Mouse (Mus musculus): Measurements from ENCODE around the gene Nmnat1.

Nmnat1 gene

DNA sequence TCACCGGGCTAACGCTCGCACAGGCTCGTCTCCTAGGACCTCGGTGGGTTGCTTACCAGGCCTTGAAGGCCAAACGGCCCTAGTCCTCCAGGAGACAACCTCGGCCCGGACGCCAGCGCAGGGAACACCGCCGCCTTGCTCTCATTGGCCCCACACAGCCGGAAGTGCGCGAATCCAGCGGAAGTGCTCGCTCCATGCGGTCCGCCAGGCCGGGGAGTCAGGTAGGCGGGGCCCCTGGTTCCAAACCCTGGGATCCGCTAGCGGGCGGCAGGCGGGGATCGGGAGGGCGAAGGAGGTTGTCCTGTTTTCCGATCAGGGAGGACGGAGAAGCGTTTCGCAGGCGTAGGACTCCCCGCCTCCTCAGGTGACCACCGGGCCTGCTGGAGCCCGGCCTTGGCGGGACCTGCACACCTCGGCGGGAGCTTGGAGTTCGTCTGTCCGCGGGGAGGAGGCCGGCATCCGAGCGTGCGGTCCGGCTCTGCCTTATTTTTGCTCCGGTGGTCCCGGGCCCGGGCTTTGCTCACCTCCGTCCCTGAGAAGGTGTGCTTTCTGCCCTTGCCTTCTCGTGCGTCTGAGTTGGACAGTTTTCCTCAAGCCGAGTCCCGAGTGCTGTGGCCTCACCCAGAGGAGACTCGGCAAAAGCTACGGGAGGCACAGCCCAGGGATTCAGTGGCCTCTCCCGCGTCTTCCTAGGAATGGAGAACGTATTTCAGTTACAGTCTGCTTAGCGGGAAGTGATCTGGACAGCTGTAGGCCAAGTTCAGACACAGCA is at the start of gene Nmnat1, which contains the start of gene Lzic:
Gene Nmnat1 (minus strand): TSS at position 150 of the 772 bp plus-strand sequence.
Gene Lzic (plus strand): TSS at position 177 of the 772 bp plus-strand sequence.
- peak; percentile 82 for DNase-seq (ENCODE audit: low spot score)

DNA sequence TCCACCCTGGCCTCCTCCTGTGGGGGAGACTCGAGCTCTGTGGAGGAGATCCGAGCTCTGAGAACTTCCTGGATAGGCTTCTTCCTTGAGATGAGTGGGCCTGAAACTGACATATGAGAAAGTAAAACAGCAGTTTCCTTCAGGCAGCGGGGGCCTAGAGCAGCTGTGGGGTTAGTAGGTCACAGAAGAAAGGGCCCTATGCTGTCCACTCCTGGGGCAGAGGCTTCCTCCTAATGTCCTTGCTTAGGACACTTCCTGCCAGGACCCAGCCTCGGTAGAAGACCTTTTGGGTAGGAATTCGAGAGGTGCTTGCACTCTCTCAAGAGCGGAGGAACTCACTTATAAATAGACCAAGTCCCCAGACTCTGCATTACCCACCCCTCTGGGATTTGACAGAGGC is 44.7 kb upstream of the Nmnat1 start:
- DNase-seq (ENCODE audit: low spot score) = no peak

- DNase-seq (ENCODE audit: low spot score) = no peak
These were observed 42.8 kb upstream of the Nmnat1 start for GRCm38 (mm10) chr4:149527621-149528354.

DNA sequence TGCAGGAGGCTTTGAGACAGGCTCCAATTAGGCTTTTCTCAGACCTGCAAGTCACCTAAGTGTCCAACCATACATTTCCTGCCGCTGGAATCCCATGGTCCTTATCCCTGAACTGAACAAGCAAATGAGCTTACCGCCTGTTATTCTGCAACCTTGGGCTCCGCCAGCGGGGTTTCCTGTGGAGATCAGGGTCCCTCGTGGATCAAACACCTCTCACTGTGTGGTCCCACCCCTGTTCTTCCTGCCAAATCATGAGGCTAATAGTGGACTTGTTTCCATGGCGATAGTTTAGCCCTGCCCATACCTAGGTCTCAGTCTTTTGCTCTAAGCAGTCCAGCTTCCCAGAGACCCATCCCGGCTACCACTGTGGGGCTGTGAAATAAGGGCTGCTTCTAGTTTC is 41.3 kb upstream of the Nmnat1 start:
- DNase-seq (ENCODE audit: low spot score) = no peak

DNA sequence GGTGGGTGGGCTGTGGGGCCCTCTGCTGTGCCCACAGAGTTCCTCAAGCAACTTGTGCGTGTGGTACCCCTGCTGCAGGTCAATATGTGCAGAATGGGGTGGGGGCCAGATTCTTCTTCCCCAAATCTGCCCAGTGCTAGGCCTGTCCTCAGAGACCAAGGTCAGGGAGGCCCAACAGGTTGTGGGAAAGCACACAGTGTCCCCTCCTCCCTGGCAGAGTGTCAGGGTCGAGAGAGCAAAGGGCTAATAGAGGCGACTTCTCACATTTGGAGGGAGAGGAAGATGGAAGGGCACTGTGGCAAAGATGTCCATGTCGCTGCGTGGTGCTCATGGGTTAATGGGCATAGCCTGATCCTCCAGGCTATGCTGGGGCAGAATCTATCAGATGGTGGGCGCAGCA is 40.8 kb upstream of the Nmnat1 start:
- DNase-seq (ENCODE audit: low spot score) = no peak

DNA sequence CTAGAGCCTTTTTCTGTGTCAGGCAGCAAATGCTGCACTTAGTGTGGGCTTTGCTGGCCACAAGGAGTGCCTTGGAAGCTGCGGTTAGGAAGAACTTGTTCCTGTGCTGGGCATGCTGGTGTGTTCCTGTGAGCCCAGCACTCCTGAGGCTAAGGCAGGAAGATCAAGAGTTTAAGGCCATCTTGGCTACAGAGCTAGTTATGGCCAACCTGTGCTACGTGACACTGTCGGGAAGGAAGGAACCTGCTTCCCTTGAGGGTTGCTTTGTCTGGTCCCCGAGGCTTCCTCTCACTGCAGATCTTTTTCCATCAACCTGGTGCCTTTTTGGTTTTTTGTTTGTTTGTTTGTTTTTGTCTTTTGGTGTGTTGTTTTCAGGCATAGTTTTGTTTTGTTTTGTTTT is 40.2 kb upstream of the Nmnat1 start:
- DNase-seq (ENCODE audit: low spot score) = no peak

DNA sequence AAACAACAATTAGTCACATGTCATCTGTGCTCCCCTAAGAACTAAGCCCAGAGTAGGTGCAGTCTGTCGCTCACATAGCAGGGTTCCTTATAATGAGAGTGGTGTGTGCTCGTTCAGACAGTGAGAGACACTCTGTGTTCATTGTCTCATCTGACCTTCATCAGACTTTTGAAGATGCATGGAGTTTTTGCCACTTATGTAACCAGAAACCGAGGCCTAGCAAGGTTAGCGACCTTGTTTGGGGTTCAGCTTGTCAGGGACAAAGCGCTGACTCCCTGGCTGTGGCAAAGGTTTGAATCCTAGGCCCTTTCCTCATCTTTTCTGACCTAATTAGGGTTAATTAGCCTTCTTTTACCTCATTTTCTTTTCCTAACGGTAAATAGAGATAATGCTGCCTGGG is 39.0 kb upstream of the Nmnat1 start:
- no peak for DNase-seq (ENCODE audit: low spot score)

DNA sequence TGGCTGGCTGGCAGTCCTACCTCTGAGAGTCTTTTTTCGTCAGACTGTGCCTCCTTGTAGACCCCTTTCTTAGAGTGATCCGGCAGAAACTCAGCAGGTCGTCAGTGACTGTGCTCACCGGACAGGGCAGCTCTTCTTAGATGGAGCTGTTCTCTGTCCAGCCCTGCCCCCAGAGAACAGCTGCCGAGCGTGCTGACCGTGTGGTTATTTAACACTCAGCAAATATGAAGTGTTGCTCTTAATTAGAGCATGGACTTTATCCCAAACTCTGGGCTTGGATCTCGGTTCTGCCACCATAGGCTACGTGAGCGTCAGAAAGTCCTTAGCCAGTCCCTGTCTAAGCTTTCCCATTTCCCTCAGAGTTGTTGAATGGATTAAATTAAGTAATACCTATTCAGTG is 36.3 kb upstream of the Nmnat1 start:
- DNase-seq (ENCODE audit: low spot score) = no peak

DNA sequence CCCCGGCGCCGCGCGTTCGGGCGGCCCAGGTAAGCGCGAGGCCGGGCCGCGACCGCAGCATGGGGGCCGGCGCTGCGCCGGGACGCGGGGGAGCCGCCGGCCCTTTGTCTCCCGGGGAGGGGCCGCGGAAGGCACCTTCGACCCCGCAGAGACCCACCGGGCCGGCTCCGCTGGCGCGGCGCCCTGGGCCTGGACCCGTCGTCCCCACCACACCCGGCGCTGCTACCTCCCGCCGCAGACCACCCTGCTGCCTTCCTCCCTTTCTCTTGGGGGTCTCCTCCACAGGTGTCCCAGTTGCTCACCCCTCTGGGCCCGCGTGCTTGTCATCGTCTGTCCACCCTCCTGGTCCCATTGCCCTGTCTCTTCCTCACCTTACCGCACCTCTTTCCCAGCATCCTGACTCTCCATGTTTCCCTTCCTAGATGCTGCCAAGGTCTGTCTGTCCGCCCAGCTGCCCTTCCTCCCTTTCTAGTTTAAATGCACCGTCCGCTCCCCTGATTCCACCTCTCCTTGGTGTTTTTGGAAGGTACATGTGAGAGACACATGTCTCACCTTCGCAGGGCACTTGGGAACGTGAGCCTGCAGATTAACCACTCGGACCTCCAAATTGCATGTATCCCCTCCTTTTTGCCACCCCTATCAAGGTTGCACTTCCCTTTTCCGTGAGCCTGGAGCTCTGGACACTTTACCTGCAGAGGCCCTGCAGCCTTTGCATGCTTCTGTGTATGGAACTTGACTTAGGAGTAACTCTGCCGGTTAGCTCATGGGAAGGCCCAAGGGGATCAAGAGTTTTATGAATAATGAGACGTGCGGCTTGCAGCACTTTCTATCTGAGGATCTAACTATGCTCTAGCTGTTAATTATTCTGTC is 33.6 kb upstream of the Nmnat1 start:
- DNase-seq (ENCODE audit: low spot score) = no peak

- DNase-seq (ENCODE audit: low spot score) = peak; percentile 94
These were observed 32.9 kb upstream of the Nmnat1 start, which contains the start of gene Ctnnbip1 for GRCm38 (mm10) chr4:149517868-149518340. Ctnnbip1 (plus strand) TSS chr4:149518236.

GRCm38 (mm10) chr4:149515706-149516105 is 30.7 kb upstream of the Nmnat1 start:
- no peak for DNase-seq (ENCODE audit: low spot score)

DNA sequence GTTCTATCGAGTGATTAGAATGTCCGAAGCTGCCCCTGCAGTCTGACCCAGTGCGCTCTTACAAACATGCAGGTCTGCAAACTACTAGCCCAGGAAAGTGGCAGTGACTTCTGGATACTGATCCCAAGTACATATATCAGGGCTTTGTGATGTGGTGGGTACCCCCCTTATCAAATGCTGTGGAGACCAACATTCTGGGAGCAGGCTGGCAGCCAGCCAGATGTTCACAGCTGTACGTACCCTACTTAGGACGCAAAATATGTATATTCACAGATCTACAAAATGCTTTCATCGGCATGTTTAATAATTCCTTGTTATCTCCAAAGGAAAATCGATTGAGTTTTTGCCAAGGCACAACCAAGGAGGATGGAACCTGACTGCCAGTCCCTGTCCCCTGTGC is 27.1 kb upstream of the Nmnat1 start:
- no peak for DNase-seq (ENCODE audit: low spot score)

DNA sequence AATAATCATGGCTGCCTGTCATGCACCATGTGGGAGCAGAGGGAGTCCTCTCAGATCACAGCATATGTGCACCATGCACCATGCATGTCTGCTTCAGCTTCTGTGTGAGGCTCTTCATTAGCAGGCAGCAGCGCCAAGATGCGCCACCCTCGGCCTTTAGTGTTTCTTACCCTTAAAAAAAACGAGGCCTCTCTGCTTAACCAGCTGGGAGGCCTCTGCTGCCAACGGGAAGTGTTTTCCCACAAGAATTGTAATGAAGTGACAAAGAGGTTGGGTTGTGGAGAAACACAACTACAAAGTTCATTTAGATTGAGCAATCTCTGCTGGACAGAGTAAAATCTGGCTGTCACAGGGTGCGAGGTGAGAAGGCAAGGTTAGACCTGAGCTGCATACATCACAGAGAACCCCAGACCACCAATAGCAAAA is 26.2 kb upstream of the Nmnat1 start:
- no peak for DNase-seq (ENCODE audit: low spot score)

- no peak for DNase-seq (ENCODE audit: low spot score)
These were observed 21.9 kb upstream of the Nmnat1 start for GRCm38 (mm10) chr4:149506904-149507303.

GRCm38 (mm10) chr4:149505261-149505967 is 20.4 kb upstream of the Nmnat1 start:
- no peak for DNase-seq (ENCODE audit: low spot score)

DNA sequence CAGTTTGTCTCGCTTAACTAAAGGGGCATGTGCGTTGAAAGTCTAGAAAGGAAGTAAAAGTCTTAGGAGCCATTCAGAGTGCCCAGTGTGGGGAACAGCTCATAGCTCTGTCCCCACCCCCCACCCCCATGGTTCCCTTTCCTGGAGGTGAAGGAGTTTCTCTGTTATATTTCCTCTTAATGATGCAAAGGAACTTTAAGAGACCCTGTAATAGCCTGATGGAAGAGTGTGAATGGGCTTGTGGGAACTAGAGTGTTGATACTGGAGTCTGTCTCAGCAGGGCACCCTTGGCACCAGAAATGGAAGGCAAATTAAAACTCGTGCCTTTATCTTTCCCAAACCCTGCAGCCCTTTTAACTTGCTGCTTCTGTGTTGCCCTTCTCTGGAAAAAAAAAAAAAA is 19.9 kb upstream of the Nmnat1 start:
- DNase-seq (ENCODE audit: low spot score) = no peak

- no peak for DNase-seq (ENCODE audit: low spot score)
These were observed 19.4 kb upstream of the Nmnat1 start for GRCm38 (mm10) chr4:149504363-149504762.

GRCm38 (mm10) chr4:149499790-149500189 is 14.8 kb upstream of the Nmnat1 start:
- DNase-seq (ENCODE audit: low spot score) = no peak

- DNase-seq (ENCODE audit: low spot score) = no peak
These were observed 13.9 kb upstream of the Nmnat1 start for GRCm38 (mm10) chr4:149498901-149499300.

DNA sequence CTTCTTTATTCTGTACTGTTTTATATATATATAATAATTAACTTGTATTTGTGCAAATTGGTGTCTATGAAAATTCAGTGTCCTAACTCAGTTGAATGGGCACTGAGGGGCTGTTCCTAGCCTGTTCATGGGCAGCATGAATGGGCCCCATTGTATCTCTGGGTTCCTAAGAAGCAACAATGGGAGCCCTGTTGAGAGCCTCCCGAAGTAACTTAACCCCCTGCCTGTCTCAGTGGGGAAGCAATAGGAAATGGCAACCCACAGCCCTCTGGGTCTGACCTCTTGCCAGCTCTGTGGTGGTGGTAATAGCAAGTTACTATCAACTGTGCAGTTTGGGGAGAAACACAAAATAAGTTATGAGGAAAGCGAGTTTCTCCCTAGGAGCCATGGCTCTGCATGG is 11.6 kb upstream of the Nmnat1 start:
- peak; percentile 30 for DNase-seq (ENCODE audit: low spot score)

DNA sequence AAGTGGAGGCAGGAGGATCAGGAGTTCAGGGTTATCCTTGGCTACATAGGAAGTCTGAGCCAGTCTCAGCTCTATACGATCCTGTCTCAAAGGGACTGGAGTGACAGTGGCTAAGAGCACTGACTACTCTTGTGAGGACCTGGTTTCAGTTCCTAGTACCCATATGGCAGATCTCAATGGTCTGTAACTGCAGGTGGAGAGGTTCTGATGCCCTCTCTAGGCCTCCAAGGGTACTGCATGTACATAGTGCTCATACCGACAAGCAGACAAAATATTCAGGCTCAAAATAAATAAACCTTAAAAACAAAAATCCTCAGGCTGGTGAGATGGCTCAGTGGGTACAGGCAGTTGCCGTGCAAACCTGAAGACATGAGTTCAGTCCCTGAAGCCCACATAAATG is 6.1 kb upstream of the Nmnat1 start:
- no peak for DNase-seq (ENCODE audit: low spot score)
